Mouse (Mus musculus) cerebellum, adult 8-10 months (tissue): Measurements from ENCODE around the gene 2610001J05Rik.
"Not testable (repeated sequence)": the region's sequence is repeated elsewhere in the genome, so short reads cannot be mapped to it uniquely, and the experiment has no call there.

ENCODE experiments used
- DNase-seq: peaks from one replicate; pipeline ENCODE4 v3.0.0; 2022

2610001J05Rik gene

GRCm38 (mm10) chr6:13870919-13871624, at the start of gene 2610001J05Rik:
TSS of gene 2610001J05Rik (minus strand) at chr6:13871518.
- peak; percentile 87 for DNase-seq

- no peak for DNase-seq
Observed at GRCm38 (mm10) chr6:13909762-13910537, 38.6 kb upstream of the 2610001J05Rik start.

GRCm38 (mm10) chr6:13902941-13903627, 31.8 kb upstream of the 2610001J05Rik start:
- peak; percentile 32 for DNase-seq

GRCm38 (mm10) chr6:13884877-13885592, 13.7 kb upstream of the 2610001J05Rik start:
- DNase-seq, result peak; percentile 87

- DNase-seq, result no peak
Observed at GRCm38 (mm10) chr6:13882919-13883318, 11.6 kb upstream of the 2610001J05Rik start.

- DNase-seq, result no peak
Observed at GRCm38 (mm10) chr6:13873959-13874358, 2.6 kb upstream of the 2610001J05Rik start.

- peak; percentile 6 for DNase-seq
Observed at GRCm38 (mm10) chr6:13872076-13872475, 758 bp upstream of the 2610001J05Rik start.

- DNase-seq, result no peak
Observed at GRCm38 (mm10) chr6:13871625-13871958, 274 bp upstream of the 2610001J05Rik start.

GRCm38 (mm10) chr6:13870289-13870741, 1.0 kb downstream of the 2610001J05Rik start:
- peak; percentile 21 for DNase-seq

GRCm38 (mm10) chr6:13860596-13860995, 10.7 kb downstream of the 2610001J05Rik start:
- no peak for DNase-seq

- DNase-seq, result no peak
Observed at GRCm38 (mm10) chr6:13859877-13860585, 11.3 kb downstream of the 2610001J05Rik start.

- no peak for DNase-seq
Observed at GRCm38 (mm10) chr6:13854230-13854629, 17.1 kb downstream of the 2610001J05Rik start.

- DNase-seq, result no peak
Observed at GRCm38 (mm10) chr6:13853244-13853643, 18.1 kb downstream of the 2610001J05Rik start.

- DNase-seq, result not testable (repeated sequence)
Observed at GRCm38 (mm10) chr6:13846031-13846430, 25.3 kb downstream of the 2610001J05Rik start.

GRCm38 (mm10) chr6:13839345-13840054, 31.8 kb downstream of the 2610001J05Rik start, which contains the start of gene Gpr85:
TSS of gene Gpr85 (minus strand) at chr6:13839942.
- peak; percentile 45 for DNase-seq

- peak; percentile 84 for DNase-seq
Observed at GRCm38 (mm10) chr6:13838677-13839344, 32.5 kb downstream of the 2610001J05Rik start.

GRCm38 (mm10) chr6:13837916-13838676, 33.2 kb downstream of the 2610001J05Rik start:
- peak; percentile 55 for DNase-seq

GRCm38 (mm10) chr6:13836967-13837570, 34.2 kb downstream of the 2610001J05Rik start:
- peak; percentile 40 for DNase-seq
